Comparison of ENCODE assay signal across 23 mouse cellular contexts in genomic region chr7:123215138-123215537, GRCm38 (mm10). TPM values are rescaled to one million over a fixed set of nuclear protein-coding genes. Genes with fewer than 3 reads are reported as not detected.
DNase-seq lines count a peak whose midpoint lies in the region; ATAC-seq and TF ChIP-seq lines count a peak whose summit lies in the region.
"Had no signal": no experiment of that assay in that cellular context is flagged by ENCODE, and none has a peak within 500 bp of the region (broad histone marks: within the 10 kb centered on the region; RNA-seq: fewer than 3 reads in every experiment).

No protein-coding gene starts in this region.

- no peak for ATAC-seq in intestine, postnatal 0 days
- ATAC-seq in megakaryocyte, adult 5-6 weeks (ENCODE audit: poor library complexity, severe bottlenecking), result no peak
- ATAC-seq: forebrain, embryonic 16.5 days; Patski had no signal

- 85% methylated on average over 2 of the region's 2 CpGs for WGBS in heart, adult 2 months
- 30% methylated on average over 2 of the region's 2 CpGs for WGBS in intestine, postnatal 0 days

- no peak overlapping the region for H3K4me3 ChIP-seq in heart, adult 2 months
- peak overlapping the region; percentile 16 for H3K4me3 ChIP-seq in ES-Bruce4 (ENCODE audit: low read depth, low read length)
- peak overlapping the region; percentile 11; the same call in 1 of the 2 replicates for H3K4me3 ChIP-seq in intestine, postnatal 0 days (ENCODE audit: low read depth, low read length)
- no peak overlapping the region for H3K4me3 ChIP-seq in left cerebral cortex, adult 2 months
- H3K4me3 ChIP-seq: embryonic facial prominence, embryonic 12.5 days; forebrain, embryonic 12.5 days; gastrocnemius, adult 2 months; heart, embryonic 15.5 days had no signal

- no peaks in the 10 kb centered on the region for H3K4me1 ChIP-seq in heart, adult 2 months (ENCODE audit: control insufficient read depth, insufficient read depth, low read length)
- peaks cover 13% of the 10 kb centered on the region for H3K4me1 ChIP-seq in ES-Bruce4 (ENCODE audit: control insufficient read depth, insufficient read depth, low read length)
- H3K4me1 ChIP-seq in intestine, postnatal 0 days (replicated peaks; ENCODE audit: control insufficient read depth, insufficient read depth, low read length), result 0 out of 2 replicates have a peak, but pooled peaks cover 8% of the 10 kb centered on the region

- no peak overlapping the region for H3K9ac ChIP-seq in heart, adult 2 months (ENCODE audit: low read depth, low read length)
- peak overlapping the region; percentile 45; the same call in 1 of the 2 replicates for H3K9ac ChIP-seq in ES-Bruce4 (ENCODE audit: low read depth, poor library complexity, severe bottlenecking)
- 0 out of 2 replicates have a peak overlapping the region, but pooled peaks have one; percentile 26 for H3K9ac ChIP-seq in intestine, postnatal 0 days (ENCODE audit: low read depth, low read length)
- H3K9ac ChIP-seq: forebrain, embryonic 12.5 days; heart, embryonic 15.5 days; hindbrain, embryonic 14.5 days had no signal

- H3K27ac ChIP-seq in heart, adult 2 months, result no peak overlapping the region
- H3K27ac ChIP-seq in ES-Bruce4 (ENCODE audit: insufficient read depth, low read length), result peak overlapping the region; percentile 91
- peak overlapping the region; percentile 79 for H3K27ac ChIP-seq in intestine, postnatal 0 days (ENCODE audit: low read depth, low read length)
- H3K27ac ChIP-seq in left cerebral cortex, adult 2 months, result no peak overlapping the region
- H3K27ac ChIP-seq: forebrain, embryonic 12.5 days; gastrocnemius, adult 2 months; heart, embryonic 15.5 days; hindbrain, embryonic 14.5 days had no signal

- H3K9me3 ChIP-seq in ES-Bruce4 (replicated peaks; ENCODE audit: control insufficient read depth, insufficient read depth, low read length, poor library complexity, severe bottlenecking), result no peaks in the 10 kb centered on the region
- no peaks in the 10 kb centered on the region for H3K9me3 ChIP-seq in intestine, postnatal 0 days (ENCODE audit: control insufficient read depth)
- H3K9me3 ChIP-seq: embryonic facial prominence, embryonic 12.5 days; forebrain, embryonic 12.5 days; heart, embryonic 15.5 days had no signal

- DNase-seq in heart, adult 11 months, result peak; percentile 79
- no peak for DNase-seq in heart, adult 2 months
- DNase-seq in ZHBTc4 (ENCODE audit: low read depth, low spot score), result peak; percentile 31
- DNase-seq in thymus, adult 18-20 months, result no peak
- DNase-seq in left cerebral cortex, adult 2 months (ENCODE audit: extremely low spot score in 1 of 2, low spot score in 2 of 2), result no peak
- DNase-seq: cerebellum, adult 11-12 months; cerebellum, adult 9-10 months; cerebellum, postnatal 25 days; gastrocnemius, adult 2 months had no signal

- H3K27me3 ChIP-seq in heart, adult 2 months (ENCODE audit: control insufficient read depth, insufficient read depth, low read length), result no peaks in the 10 kb centered on the region
- H3K27me3 ChIP-seq in ES-Bruce4 (ENCODE audit: control insufficient read depth, insufficient read depth, low read length, poor library complexity, severe bottlenecking), result no peaks in the 10 kb centered on the region
- no peaks in the 10 kb centered on the region for H3K27me3 ChIP-seq in intestine, postnatal 0 days (replicated peaks; ENCODE audit: control insufficient read depth, insufficient read depth, low read length)
- H3K27me3 ChIP-seq: embryonic facial prominence, embryonic 12.5 days; forebrain, embryonic 12.5 days; heart, embryonic 15.5 days; Patski had no signal

- H3K36me3 ChIP-seq in heart, adult 2 months (ENCODE audit: control insufficient read depth, insufficient read depth, low read length), result no peaks in the 10 kb centered on the region
- no peaks in the 10 kb centered on the region for H3K36me3 ChIP-seq in ES-Bruce4 (ENCODE audit: control insufficient read depth, insufficient read depth, low read length, poor library complexity, severe bottlenecking)
- H3K36me3 ChIP-seq in intestine, postnatal 0 days (ENCODE audit: control insufficient read depth, insufficient read depth), result no peaks in the 10 kb centered on the region
- H3K36me3 ChIP-seq: embryonic facial prominence, embryonic 12.5 days; forebrain, embryonic 12.5 days; heart, embryonic 15.5 days had no signal

- intact Hi-C loops in heart, adult 2 months (cut with DNase I), result no loop called here
- intact Hi-C loops in left cerebral cortex, adult 2 months (cut with DNase I), result no loop called here

- no peak for TF ChIP-seq CTCF in heart, adult 2 months (IDR thresholded peaks at IDR 0.05)
- TF ChIP-seq CTCF in ES-Bruce4 (IDR thresholded peaks at IDR 0.05; ENCODE audit: low read depth, low read length), result no peak
- no peak for TF ChIP-seq CTCF in intestine, postnatal 0 days (IDR thresholded peaks at IDR 0.05; ENCODE audit: low read depth)
- TF ChIP-seq CTCF in left cerebral cortex, adult 2 months (IDR thresholded peaks at IDR 0.05), result no peak

- no peak for TF ChIP-seq EP300 in heart, adult 2 months (IDR thresholded peaks at IDR 0.05; ENCODE audit: insufficient read depth, low read depth, low read length)
- TF ChIP-seq EP300 in ES-Bruce4 (IDR thresholded peaks at IDR 0.05; ENCODE audit: insufficient read depth, low read depth, low read length), result peak; percentile 93

- H3K4me2 ChIP-seq in intestine, postnatal 0 days (replicated peaks; ENCODE audit: low read depth), result peak overlapping the region; percentile 58
- H3K4me2 ChIP-seq: embryonic facial prominence, embryonic 12.5 days; forebrain, embryonic 12.5 days; heart, embryonic 11.5 days; heart, embryonic 15.5 days; hindbrain, embryonic 14.5 days had no signal

- no peaks in the 10 kb centered on the region for H3K79me2 ChIP-seq in heart, adult 2 months (replicated peaks; ENCODE audit: control insufficient read depth, insufficient read depth, low read length)

- TF ChIP-seq POLR2A in heart, adult 2 months (IDR thresholded peaks at IDR 0.05; ENCODE audit: insufficient read depth, low read depth, low read length), result no peak
- TF ChIP-seq POLR2A in ES-Bruce4 (IDR thresholded peaks at IDR 0.05; ENCODE audit: insufficient read depth, low read length), result no peak

RNA-seq across cellular contexts. Expression of gene Slc5a11, which starts 0.6 kb away (rescaled TPM):
- not detected for total RNA-seq in heart, adult 2 months (2021)
- 0.10 TPM in 1 of 2 replicates, not detected in the other for polyA plus RNA-seq in heart, adult 2 months (2012; rRNA removed)
- polyA plus RNA-seq in ES-Bruce4 (2011; ENCODE audit: insufficient read depth, insufficient read length, low read depth, missing spikeins), result 2.3 TPM in 2 replicates
- 25.1 and 29.0 TPM in 2 replicates for polyA plus RNA-seq in intestine, postnatal 0 days (2015; fragmentation: Nextera tagmentation; extraction: Ambion mirVana)
- total RNA-seq in left cerebral cortex, adult 2 months (2021), result 1 to 10 TPM in 1 of 2 experiments, under 1 TPM in 1; 0.29 to 1.1 TPM
- total RNA-seq in megakaryocyte, adult 5-6 weeks (2015), result 0.11 and 1.5 TPM in 2 replicates
- total RNA-seq in megakaryocyte, adult 5-6 weeks (2017), result 0.48 and 15.2 TPM in 2 replicates
- total RNA-seq: adrenal gland, postnatal 10 days; gastrocnemius, adult 2 months; gastrocnemius, postnatal 25 days; heart, postnatal 14 days; MEL had no signal
- polyA plus RNA-seq: heart, embryonic 11.5 days; heart, embryonic 15.5 days; hindbrain, embryonic 14.5 days; Patski had no signal

Comparison
In these comparisons a context has a peak if more than half of its experiments do, and no peak if none do; other contexts are left out.
1. DNase-seq: peak in heart, adult 11 months (single experiment) and ZHBTc4 (single experiment); none in heart, adult 2 months (0 of 2), thymus, adult 18-20 months (0 of 2) and left cerebral cortex, adult 2 months (0 of 2).
2. H3K27ac ChIP-seq: peak in ES-Bruce4 (single experiment) and intestine, postnatal 0 days (single experiment); none in heart, adult 2 months (single experiment) and left cerebral cortex, adult 2 months (single experiment).
3. H3K4me3 ChIP-seq: peak in ES-Bruce4 (single experiment) and intestine, postnatal 0 days (single experiment); none in heart, adult 2 months (single experiment) and left cerebral cortex, adult 2 months (single experiment).